Mouse (Mus musculus) frontal cortex, adult (tissue): ENCODE measurements at regions not wholly inside any gene's neighbourhood (a gene's known extent, or its start where the extent isn't known, plus 50 kb on each side); places are given as distances from the start of the nearest gene placed in this dataset.
A peak's percentile ranks its signal among the peaks of the same experiment; 100 is the strongest.
"Not testable (repeated sequence)": the region's sequence is repeated elsewhere in the genome, so short reads cannot be mapped to it uniquely, and the experiment has no call there.

ENCODE experiments used
- ATAC-seq: cut with Nextera tagmentation; 2 replicates; pipeline ENCODE4 v1.9.2; 2017; ENCODE audit warnings: mild to moderate bottlenecking, moderate library complexity, mixed read lengths; ENCODE audit not compliant: low TSS enrichment

DNA sequence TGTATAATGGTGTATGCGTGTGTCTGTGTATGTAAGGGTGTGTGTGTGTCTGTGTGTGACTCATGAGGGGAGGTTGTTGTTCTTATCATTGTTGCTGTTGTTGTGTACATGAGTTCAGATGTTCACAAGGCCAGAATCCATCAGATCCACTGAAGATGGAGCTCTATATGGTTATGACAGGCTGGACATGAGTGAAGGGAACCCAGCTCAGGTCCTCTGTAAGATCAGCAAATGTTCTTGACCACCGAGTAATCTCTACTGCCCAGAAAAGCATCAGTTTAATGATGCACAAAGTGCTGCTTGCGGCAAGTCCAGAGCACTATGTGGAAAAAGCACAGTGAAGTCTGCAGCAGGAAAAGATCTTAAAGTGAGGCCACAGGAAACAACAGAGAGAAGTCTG is 77.5 kb downstream of the Gm15319 start:
- ATAC-seq, result not testable (repeated sequence)

DNA sequence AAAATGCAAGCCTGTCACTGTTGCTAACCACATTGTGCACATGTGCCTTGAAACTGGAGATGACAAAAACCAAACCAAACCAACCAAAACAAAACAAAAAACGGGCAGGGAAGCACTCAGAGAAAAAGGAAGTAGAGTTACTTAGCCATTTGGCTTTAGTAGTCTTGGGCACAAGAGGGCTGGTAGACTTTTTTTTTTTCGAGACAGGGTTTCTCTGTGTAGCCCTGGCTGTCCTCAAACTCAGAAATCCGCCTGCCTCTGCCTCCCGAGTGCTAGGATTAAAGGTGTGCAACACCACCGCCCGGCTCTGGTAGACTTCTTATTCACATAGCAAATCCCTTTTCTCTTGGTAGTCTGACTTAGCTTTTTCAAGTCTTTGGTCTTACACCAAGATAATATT is 78.2 kb downstream of the Gm15319 start:
- ATAC-seq, result not testable (repeated sequence)

DNA sequence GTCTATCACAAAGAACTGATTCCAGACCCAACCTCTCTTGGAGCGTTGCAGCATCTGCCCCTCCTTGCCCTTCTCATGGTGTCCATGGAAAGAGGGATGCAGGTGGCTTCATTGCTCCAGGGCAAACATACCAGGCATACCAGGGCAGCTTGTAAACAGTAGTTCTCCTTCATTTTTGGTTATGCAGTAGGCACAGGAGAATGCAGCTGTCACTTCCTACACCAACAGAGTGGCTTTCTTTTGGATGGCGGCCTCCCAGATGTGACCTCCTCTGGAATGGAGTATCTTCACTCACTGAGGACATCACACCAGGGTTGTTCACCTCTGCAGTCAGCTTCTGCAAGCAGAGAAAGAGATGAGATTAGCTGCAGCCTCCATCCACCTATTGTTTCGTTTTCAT is 79.9 kb downstream of the Gm15319 start:
- ATAC-seq, result not testable (repeated sequence)

DNA sequence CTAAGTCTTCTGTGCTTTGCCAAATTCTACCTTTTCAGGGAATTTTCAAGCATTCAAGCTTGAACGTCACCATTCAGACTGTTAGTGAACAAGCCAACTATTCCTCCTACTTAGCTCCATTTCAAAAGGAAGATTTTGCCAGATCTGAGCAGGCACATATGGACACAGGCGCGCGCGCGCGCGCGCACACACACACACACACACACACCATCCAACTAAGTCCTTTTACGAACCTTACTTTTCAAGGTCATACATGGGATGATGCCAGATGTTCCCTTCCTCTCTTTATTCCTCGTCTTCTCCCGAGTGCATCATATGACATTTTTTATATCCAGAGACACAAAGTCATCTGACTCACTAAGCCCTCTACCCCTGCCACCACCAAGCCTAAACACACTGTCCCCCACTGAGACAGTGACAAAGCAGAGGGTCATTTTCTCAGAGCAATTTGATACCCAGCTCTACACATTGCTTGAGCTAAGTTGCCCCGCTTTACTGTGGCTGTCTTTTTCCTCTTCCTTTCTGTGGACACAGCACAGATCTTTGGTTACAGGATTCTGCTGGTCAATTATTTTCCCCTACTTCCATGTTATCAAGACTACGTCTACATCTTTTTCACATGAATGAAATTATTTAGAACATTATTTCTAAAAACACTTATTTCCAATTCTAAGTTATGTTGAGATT is 81.7 kb downstream of the Gm15319 start:
- not testable (repeated sequence) for ATAC-seq

DNA sequence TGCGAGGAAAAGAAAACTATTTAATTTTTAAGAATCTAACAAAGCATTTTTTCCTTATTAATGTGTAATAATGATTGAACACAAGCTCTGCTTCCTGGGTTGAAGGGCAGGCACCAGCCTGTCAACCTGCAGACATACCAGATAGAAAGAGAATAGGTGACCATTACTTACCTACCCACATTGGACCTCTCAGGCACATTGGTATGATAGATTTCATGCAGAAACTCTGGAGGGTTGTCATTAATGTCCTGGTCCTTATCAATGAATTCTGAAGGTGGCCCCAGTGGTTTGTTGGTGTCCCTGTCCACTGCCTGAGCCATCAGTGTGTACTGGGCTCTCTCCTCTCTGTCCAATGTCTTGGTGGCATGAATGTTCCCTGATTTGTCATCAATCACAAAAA is 85.3 kb downstream of the Gm15319 start:
- ATAC-seq, result not testable (repeated sequence)

DNA sequence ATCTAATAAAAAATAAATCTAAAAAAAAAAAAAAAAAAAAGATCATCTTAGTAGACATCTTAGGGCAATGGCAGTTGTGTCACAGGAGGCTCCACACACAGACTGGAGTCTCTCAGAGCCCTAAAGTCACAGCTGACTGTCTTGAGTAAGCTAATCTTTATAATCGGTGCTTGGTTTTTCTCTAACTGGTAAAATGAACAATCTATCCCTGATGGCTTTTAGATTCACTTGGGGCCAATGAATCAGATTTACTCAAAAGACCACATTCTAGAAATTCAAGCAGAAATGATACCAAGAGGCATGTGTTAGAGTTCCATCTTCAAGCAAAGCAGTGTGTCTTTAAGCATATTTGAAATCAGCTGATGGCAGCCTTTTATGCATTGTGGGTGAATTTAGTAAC is 86.3 kb downstream of the Gm15319 start:
- ATAC-seq, result not testable (repeated sequence)

DNA sequence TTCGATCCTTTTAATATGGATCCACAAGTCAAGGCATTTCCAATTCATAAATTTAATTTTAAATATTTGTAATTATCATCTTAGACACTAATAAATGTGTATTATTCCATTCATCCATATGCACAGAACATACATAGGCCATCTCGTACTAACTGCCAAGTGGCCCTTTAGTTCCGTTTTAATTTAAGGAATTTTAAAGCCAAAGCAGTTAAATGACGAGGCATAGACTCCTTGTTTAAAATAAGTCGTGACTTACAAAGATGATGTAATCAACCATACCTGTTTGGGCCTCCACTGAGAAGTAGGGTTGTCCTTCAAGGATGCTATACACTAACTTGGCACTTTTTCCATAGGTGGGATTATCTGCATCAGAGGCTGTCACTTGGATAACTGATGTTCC is 89.2 kb downstream of the Gm15319 start:
- not testable (repeated sequence) for ATAC-seq

DNA sequence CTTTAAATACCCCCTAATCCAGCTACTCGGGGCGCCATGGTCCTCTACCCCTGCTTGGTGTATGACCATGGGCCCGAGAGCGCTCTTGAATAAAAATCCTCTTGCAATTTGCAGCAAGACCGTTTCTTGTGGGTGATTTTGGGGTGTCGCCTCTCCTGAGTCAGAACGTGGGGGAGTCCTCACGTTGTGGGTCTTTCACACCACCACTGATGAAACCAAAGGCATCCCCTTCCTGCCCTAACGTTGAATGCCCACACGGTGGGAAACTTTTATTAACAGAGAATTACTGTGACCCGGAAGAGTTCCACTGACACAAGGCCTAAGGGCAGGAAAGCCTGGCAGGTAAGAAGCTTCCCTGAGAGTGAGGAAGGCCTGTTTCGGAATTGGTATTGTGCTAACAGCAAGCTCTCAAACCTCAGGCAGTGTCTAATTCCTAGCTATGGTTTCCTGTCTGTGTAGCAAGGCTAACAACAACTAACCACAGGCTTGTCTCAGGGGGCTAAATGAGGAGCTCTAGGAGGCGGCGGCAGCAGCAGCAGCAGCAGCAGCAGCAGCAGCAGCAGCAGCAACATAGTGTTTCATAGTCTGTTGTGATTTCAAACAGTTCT is 95.4 kb downstream of the Gm15319 start:
- not testable (repeated sequence) for ATAC-seq

DNA sequence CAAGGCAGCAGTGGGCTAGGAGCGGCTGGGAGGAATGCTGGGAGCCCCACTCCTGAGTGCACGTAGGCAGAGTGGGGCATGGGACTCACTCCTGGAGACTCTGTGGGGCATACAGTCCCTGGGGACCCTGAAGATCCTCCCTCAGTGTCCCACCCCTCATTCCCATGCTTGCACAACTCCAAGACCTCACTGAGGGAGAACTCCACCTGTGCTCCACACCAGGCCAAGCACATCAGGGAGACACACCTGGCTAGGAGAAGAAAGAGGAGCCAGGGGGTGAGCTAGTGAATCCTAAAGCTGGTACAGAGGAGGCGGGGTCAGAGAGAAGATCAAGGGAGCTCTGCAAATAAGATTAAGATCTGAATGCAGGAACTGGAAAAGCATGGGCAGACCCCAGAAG is 96.2 kb downstream of the Gm15319 start:
- not testable (repeated sequence) for ATAC-seq

DNA sequence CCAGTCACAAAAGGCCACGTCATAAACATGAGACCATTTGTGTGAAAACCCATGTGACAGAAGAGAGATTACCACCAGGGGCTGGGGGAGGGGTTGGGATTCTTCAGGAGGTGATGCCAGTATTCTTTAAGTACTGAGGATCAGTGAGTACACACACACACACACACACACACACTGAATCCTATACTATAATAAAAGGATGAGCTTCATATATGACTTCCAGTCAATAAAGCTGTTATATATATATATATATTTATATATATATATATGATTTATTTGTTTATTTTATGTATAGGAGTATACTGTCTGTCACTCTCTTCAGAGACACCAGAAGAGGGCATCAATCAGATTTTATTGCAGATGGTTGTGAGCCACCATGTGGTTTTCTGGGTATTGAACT is 98.4 kb downstream of the Gm15319 start:
- not testable (repeated sequence) for ATAC-seq

DNA sequence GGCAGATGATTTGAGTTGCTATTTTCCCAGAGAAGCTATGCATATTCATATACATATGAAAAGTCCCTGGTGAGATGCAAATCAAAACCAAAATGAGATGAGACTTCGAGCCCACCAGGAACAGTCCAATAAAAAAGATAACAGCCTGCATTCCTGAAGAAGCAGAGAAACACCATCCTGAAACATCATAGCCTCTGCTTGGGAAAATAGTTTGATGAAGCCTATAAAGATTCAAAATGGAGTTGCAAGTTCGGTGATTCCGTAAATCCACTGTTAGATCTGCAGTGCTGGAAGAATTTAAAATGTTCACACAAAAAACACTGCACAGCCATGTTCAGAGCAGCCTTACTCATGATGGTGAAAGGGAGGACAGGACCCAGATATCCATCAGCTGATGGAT is 98.9 kb downstream of the Gm15319 start:
- not testable (repeated sequence) for ATAC-seq

DNA sequence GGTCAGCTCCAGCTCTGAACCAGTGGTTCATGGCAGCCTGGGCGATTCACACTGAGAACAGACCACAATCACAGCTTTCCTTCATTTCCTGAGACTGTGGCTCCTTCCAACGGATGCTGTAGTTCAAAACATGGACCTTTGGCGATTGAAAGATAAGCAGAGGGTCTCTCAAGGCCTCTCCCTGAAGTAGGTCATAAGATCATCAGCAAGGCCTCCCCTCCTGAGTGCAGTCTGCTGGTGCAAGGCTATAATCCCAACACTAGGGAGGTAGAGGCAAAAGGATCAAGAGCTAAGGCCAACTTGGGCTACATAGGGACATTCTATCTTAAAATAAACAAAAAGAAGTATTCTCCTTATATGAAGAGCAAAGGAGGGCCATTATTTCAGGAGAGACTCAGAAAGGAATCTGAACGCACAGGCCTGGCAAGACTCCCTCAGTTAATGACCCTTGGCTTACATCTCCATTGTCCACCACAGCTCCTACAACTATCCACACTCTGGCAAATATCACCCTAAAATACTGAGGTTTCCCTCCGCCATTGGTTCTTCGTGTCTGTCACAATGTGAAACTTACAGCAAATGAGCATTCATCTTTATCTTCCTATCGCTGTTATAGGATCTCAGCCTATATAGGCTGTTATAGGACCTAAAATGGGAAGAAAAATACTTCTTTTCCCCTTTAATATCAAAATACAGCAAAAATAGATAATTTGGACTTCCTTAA is 100.0 kb downstream of the Gm15319 start:
- not testable (repeated sequence) for ATAC-seq

DNA sequence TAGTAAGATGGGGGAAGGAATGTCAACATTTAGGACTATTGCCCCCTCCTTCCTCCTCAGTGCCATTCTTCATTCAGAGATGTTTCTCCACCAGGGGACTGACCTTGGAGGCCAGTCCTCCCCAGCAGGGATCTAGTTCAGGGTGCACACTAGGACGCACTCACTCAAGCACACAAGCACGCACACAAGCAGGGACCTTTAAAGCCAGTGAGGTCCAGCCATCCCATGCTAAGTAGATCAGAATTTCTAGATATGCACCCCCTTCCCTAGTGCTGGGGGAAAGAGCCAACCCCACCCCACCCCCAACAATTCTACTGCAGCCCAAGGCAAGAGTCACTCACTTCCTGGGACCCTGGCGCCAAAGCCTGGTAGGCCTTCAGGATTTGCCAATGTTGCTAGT is 100.8 kb downstream of the Gm15319 start:
- ATAC-seq, result not testable (repeated sequence)

DNA sequence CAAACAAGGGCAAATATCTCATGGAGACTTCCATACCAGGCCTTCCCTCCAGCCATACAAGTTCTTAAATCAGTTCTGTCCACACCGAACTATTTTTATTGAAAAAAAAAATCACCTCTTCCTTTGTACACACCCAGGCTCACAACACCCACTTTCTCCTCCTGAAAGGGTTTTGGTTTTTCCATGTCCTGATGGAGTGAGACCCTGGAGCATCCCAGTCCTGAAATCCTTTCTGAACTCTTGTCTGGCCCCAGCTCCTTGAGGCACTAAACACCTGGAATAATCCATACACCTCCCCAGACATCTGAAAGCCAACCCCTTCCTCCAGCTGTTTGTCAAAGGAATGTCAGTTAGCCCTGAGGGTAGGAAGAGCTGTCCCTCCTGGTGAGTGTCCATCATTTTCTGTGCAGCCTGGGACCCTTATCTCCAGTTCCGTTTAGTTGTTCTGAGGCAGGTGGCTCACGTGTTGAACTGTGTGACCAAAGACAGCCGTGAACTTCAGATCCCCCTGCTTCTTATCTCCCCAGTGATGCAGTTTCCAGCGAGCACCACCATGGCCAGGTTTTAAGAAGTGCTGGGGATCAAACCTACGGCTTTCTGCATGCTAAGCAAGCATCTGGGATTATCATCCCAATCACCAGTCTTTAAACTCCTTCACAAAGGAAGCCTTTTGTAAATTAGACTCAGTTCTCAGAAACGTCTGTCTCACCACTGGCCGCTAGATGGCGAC is 101.4 kb downstream of the Gm15319 start:
- peak; percentile 41; the same call in 1 of the 2 replicates for ATAC-seq

DNA sequence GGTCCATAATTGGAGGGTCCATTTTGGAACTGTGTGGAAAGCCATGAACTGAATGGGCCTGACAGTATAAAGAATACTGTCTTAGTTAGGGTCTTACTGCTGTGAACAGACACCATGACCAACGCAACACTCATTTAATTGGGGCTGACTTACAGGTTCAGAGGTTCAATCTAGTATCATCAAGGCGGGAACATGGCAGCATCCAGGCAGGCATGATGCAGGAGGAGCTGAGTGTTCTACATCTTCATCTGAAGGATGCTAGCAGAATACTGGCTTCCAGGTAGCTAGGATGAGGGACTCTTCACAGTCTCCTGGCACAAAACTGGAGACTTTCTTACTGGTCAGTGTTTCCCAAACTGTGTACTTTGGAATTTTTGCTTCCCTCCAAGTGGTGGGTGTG is 102.0 kb downstream of the Gm15319 start:
- not testable (repeated sequence) for ATAC-seq

DNA sequence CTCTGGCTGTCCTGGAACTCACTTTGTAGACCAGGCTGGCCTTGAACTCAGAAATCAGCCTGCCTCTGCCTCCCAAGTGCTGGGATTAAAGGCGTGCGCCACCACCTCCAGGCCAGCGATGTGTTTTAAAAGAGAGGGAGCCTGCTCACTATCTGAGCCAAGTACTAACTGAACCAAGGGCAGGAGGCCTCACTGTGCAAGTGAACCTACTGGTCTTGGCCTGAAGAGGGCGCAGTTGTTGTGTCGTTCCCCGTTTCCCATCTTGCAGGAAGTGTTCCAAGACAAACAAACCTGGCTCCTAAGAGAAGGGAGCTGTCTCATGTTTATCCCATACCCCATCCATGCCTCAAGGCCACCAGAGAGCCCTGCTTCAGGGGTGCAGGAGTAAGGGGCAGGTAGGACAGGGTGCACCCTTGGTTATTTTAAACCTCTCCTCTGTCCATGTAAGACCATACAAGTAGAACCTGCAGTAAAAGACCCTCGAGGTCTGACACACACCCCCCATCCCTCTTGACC is 102.8 kb downstream of the Gm15319 start:
- not testable (repeated sequence) for ATAC-seq

DNA sequence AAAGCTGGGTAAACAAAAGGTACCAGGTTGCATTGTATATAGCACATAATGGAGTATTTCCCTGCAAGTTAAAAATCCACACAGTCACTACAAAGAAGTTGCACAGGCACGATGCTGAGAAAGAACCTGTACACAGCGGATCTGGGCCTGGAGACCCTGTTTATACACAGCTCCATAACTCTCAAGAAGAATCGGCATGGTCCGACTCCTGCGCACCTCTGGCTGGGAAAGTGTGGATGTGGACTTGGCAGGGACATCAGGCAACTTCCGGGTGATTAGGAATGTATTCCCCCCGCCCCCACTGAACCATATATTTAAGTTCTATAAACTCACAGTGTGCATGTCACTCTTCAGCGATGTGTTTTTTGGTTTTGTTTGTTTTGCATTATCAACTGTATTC is 103.3 kb downstream of the Gm15319 start:
- not testable (repeated sequence) for ATAC-seq
